Mouse (Mus musculus) right cerebral cortex, adult 18-20 months (tissue): ENCODE results near the gene B4galnt1.
"Not testable (repeated sequence)": the region's sequence is repeated elsewhere in the genome, so short reads cannot be mapped to it uniquely, and the experiment has no call there.

Experiments used
- DNase-seq: peaks from one replicate; pipeline ENCODE4 v3.0.0; 2022; ENCODE audit warnings: mixed read lengths

Gene B4galnt1

DNA sequence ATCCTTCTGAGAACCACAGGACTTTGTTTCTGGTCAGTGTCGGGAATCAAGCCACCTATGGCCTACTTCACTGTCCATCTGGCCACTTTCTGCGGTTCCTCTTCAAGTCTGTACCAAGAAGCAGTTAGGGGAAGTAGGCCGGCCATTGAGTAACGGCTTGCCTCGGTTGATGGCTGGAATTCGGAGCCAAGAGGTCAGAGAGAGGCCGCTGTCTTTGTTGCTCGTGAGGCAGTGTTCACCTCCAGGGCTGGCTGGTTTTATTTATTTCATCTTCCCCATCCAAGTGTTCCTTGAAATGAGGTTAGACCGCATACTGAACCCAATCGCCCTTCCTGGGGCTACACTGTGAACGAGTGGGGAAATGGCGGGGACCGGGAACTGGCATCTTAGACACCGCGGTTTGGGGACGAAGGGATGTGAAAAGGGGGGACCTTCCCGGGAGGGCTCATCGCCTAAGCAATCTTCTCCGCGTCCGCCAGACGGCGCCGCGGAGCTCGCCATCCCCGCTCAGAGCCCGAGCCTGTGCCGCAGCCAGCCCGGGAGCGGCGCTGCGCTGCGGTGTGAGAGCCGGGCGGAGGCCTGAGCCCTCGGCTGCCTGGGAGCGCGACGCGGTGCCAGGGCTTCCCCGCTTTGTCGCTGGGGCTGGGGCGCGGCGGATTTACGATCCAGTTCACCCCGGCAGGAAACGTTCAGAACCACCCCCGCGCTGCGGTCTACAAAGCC, at the start of gene B4galnt1:
Gene B4galnt1, plus strand, starts transcription at position 595 of the 723 bp plus-strand sequence.
- peak; percentile 84 for DNase-seq

DNA sequence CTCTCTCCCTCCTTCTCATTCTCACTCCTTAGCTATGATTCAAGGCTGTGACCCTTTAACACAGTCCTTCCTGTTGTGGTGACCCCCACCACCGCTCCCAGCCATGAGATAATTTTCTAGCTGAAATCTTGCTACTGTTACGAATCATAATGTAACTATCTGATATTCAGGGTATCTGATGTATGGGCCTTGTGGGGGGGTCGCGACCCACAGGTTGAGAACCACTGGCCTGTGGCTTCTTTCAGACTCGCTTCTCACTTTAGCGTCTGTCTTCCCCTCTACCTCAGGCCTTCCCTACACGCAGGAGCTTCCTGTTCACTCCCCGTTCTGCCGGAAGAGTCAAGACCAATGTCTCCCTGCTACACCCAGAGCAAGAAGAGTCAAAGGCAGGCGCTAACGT, 46.6 kb upstream of the B4galnt1 start:
- no peak for DNase-seq

DNA sequence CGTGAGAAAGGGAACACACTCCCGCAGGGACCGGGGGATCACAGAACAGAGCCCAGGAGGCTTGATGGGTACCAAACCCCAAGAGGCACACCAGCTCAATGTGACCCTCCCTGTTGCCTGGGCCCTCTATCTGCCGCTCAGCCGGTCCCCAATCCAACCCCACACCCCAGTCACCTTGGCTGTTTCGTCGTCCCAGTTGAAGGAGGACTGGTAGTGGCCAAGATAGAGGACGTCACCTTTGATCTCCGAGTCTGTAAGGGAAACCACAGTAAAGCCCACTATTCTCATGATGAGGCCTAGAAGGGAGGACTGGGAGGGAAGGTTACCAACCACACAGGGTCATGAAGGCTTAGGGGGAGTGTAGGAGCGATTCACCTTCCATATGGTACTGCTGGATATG, 45.8 kb upstream of the B4galnt1 start:
- no peak for DNase-seq

DNA sequence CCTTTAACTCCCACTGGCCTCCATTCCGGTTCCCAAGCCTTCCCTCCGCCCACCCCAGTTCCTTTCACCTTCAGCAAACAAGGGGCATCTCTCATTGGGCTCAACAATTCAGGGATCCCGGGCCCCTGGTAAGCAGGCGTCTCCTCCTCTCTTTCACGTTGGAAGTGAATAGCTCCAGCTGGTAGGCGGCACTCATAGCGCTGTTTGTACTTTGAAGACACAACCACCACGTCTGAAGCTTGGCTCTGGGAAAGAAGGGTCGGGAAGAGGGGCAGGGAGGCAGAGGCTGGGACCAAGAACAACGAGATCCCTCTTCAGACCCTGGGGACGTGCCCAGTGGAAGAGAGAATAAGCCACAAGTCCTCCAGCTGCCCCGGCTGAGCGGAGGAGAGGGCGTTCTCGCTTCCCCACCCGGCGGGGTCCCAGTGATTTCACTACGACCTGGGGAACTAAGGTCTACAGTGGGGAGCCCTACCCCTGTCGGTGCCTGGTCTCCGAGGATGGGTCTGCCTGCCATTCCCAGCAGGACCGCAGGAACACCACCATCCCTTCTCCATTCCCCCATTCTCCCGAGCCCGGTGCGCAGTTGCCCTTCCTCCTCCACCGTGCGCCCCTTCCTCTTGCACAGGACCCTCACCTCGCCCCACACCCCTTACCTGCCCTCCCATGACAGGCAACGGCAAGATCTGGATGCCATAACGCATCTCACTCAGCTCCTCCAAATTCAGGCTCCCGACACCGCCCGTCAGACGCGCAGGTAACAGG, 44.5 kb upstream of the B4galnt1 start:
- DNase-seq, result no peak

DNA sequence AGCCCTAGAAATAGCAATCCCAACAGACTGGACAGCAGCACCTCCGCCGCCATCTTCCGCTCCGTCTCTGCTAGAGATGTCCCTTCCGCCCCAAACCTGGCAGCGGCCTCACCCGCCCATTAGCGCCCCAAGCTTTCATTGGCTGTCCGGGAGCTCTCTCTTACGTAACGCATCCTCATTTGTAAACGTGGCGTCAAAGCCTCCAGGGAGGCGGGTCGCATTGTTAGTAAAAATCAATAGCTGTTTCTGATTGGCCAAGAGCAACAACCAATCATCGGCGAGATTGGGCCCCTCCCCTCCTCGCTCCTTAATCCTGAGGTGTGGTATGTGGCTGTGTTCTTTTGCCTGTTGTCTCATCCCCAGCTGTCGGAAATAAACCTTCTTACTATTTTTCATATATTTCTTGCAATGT, 44.0 kb upstream of the B4galnt1 start, which contains the start of gene Os9:
Gene Os9, minus strand, starts transcription at position 66 of the 412 bp plus-strand sequence.
- peak; percentile 98 for DNase-seq

DNA sequence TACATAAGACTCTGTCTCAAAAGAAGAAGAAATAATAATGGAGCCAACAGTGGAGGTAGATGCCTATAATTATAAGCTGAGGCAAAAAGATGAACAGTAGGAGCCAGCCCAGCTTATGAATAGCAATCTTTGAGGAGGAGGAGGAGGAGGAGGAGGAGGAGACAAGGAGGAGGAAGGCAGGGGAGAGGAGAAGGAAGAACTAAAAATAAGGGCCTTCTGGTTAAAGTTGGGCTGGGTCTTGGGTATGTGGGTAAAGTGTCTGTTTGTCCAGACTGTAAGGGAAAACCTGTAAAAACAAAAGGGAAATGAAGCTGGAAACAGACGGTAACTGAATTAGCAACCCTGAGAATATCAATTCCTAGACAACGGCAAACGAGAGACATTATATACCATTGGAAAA, 43.0 kb upstream of the B4galnt1 start:
- DNase-seq, result no peak

DNA sequence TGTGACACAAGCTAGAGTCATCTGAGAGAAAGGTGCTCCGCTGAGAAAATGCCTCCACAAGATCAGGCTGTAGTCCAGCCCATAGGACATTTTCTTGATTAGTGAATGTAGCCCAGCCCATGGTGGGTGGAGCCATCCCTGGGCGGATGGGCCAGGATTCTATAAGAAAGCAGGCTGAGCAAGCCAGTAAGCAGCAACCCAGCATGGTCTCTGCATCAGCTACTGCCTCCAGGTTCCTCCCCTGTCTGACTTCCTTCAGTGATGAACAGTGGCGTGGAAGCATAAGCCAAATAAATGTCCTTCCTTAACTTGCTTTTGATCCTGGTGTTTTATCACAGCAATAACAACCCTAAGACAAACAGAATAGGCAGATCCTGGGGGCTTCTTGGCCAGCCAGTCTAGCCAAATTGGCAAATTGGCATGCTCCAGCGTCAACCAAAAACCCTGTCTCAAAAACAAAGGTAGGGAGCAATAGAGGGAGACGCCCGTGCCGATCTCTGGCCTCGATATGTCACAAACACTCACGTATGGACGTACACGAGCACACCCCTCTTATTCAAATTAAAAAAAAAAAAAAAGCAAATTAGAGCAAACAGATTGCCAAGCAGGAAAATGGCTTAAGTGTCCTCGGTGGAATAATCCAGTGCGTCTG, 42.1 kb upstream of the B4galnt1 start:
- peak; percentile 66 for DNase-seq

DNA sequence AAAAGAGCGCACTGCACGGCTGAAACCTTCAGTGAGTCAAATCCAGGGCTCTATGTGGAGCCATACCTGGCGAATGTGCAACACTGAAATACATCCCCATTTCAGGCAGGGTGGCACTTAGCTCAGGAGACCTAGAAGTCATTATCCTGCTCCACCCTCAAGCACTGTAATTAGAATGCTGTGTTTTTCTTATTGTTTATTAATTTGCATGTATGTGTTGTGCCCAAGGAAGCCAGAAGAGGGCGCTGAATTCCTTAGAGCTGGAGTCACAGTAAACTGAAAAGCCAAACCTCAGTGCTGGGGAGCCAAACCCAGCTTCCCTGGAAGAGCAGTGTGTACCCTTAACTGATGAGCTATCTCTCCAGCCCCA, 41.6 kb upstream of the B4galnt1 start:
- peak; percentile 80 for DNase-seq

DNA sequence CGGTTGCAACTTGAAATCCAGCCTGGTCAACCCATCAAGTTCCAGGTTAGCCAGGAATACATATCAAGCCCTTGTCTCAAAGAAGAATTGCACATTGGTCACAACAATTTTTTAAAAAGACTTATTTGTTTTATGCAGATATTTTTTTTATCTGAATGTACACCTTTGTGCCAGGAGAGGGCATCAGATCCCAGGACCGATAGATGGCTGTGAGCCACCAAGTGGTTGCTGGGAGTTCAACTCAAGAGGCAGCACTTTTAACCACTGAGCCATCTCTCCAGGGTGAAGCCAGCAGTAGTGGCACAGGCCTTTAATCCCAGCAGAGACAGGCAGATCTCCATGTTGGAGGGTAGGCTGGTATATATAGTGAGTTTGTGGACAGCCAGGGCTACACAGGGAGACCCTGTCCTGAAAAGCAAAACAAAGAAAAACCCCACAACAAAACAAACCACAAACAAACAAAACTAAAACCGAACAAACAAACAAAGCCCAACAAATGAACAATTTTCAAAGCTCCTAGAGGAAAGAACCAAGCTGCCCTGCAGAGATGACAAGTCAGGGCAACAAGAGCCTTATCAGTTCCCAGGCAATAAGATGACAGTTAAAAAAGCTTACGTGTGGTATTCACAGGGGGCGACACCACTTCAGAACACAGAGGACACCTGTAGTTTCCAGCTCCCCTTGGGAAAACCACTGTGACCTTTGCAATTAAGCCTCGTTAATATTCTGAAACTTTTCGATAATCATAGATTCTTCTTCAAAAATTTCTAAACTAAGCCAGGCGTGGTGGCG, 39.6 kb upstream of the B4galnt1 start:
- DNase-seq, result peak; percentile 41

DNA sequence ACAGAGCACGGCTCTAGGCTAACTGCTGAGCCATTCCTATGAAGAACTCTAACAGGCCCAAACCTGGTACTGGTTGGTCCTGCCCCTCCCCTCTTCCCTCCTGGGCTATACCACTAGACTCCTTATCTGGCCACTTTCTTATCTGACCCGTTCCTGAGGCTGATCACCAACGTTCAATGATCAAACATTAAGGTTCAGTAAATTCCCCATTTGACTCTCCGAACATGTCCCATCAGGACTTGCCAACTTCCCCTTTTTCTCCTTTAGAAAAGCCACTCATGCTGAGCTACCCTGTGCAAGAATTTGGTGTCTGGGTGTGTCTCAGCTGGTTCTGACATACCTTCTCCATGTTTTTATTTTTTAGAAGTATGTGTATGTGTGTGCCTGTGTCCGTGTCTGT, 38.4 kb upstream of the B4galnt1 start:
- no peak for DNase-seq

DNA sequence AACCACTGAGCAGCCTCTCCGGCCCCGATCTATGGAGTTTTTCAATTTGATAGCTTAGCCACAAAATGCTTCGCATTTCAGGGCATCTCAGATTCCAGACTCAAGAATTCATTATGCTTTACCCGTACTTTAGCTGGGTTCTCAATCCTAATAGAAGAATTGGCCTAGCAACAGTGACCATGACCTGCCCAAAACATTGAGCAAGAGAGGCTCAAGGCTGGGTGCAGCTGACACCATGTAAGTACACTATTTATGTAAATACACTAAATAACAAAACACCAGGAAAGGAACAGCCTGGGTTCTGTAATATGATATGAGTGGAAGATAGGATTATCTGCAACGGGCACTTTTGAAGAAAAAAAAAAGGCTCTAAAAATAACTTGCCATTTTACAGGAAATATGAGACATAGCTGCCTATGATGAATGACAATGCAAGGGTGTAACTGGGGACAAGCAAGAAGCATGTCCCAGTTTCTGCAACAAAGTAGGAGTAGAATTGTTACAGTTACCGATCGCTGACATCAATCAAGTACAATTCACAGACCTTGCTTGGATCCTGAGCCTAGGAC, 37.2 kb upstream of the B4galnt1 start:
- no peak for DNase-seq

DNA sequence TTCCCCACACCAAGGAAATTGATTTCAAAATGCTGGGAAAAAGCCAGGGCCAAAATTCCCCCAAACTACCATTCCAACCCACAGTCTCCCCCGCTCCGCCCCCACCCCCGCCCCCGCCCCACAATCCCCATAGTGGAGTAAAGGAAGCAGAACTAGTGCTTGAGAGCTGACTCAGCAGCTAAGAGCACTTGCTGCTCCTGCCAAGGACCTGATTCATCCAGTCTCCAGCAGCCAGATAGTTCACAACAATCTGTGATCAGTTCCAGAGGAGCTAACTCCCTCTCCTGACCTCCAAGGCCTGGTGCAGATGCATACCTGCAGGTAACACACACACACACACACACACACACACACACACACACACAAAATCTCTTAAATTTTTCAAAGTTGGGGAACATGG, 35.6 kb upstream of the B4galnt1 start:
- DNase-seq, result no peak

DNA sequence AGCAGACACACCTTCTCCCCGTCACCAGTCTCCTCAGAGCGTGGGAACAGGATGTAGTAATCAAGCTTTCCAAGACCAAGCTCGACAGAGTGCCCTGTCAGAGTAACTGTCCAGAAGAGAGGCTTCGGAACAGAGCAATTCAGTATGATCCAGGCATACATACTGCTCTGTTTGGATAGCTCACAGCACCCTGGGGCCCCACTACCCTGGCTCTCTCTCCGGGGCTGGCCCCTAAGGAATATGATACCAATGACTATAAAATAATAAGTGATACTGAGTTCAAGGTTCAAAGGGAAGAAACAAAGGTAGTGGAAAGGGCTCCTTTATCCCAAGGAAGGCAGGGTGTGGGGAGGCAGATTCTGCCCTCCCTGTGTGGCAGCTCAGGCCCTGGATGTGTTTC, 32.6 kb upstream of the B4galnt1 start:
- no peak for DNase-seq

DNA sequence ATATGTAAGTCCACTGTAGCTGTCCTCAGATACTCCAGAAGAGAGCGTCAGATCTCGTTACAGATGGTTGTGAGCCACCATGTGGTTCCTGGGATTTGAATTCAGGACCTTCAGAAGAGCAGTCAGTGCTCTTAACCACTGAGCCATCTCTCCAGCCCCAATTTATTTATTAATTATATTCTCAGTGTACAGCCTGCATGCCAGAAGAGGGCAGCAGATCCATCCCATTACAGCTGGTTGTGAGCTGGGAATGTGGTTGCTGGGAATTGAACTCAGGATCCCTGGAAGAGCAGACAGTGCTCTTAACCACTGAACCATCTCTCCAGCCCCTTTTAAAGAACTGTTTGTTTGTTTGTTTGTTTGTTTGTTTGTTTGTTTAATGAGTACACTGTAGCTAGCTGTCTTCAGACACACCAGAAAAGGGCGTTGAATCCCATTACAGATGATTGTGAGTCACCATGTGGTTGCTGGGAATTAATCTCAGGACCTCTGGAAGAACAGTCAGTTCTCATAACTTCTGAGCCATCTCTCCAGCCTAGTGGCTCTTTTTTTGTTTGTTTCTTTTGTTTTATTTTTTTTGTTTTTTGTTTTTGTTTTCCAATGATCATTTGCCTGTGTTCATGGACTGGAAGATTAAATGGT, 30.5 kb upstream of the B4galnt1 start:
- DNase-seq, result not testable (repeated sequence)

DNA sequence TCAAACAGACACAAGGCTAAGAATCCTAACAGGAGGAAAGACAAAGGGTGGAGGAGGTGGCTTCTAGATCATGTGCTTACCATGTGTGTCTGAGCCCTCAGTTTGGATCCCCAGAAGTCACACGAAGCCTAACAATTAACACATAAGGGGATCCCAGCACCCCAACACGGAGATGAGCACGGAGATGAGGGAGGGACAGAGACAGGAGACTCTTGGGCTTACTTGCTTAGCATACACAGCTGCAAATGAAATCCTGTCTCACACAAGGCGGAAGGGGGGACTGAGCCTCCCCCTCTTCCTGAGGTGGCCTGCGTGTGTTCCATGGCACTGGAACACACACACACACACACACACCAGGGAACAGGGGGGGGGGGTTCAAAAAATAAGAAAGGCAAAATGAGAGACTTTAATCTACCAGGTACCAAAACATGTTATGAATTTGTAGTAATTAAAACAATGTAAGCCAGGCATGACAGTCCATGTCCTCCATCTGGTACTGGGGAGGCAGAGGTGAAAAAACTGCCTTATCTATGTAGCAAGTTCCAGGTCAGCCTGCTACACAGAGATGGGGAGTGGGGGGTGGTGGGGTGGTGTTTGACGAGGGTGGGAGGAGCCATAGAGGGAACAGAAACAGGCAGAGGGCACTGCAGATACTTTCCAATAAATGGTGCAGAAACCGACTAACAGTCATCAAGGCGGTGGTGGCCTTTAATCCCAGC, 29.7 kb upstream of the B4galnt1 start:
- no peak for DNase-seq

DNA sequence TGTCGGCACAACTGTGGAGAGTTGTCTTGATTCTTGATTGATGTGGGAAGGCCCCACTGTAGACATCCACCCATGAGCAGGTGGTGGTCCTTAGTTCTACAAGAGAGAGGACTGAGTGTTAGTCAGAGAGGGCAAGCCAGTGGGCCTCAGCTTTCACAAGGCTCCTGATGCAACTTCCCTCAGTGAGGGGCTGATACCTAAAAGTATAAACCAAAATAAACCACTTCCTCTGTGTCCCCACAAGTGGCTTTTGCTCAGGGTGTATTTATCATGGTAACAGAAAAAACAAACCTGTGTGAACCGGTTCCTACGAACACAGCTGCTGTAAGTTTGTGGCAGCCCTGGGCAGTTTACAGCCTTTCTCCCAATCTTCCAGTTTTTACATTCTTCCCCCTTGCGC, 28.5 kb upstream of the B4galnt1 start:
- DNase-seq, result no peak

DNA sequence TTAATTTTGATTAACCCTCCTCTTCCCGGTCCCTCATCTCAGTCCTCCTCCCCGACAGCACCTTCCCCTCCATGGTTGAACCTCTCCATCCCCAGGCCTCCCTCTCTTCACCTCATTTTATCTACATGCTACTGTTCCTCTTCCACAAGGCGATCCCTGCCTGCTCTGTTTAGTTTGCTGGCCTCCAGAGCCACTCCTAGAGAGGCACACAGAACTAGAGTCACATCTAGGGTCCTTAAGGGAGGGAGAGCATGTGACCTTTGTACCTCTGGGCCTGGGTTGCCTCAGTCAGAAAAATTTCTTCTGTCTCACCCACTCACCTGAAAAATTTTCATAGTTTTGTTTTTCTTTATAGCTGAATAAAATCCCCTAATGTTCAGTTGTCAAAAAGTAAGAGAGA, 27.1 kb upstream of the B4galnt1 start:
- no peak for DNase-seq

DNA sequence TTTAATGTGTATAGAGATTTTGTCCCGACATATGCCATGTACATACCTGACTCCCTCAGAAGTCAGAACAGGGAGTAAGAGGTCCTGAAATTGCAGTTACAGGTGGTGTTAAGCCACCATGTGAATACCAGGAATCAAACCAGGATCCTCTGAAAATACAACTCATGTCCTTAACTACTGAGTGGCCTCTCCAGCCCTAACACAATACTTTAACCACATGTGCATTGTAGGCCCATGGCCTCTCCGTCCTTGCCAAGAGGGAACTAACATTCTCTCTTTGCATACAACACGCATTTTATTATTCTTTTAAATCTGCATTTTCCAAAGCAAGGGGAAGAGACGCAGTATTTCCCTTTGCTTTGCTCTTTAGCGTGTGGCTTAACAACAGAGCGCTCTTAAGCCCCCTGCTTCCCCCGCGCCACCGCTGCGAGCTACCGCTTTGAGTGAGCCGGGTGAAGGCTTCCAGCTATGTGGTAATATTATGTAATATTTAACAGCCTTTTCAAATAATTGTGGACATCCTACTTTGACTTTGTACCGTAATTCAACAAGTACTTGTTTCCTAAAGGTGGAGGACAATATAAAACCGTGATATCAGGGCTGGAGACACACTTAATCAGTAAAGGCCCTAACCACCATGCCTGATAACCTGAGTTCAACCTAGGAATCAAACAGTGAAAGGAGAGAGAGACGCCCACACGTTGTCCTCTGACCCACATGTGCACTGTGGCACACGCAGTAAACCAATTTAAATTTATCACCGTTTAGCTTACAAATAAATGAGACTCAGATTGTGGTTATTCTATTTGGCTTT, 26.5 kb upstream of the B4galnt1 start:
- no peak for DNase-seq

DNA sequence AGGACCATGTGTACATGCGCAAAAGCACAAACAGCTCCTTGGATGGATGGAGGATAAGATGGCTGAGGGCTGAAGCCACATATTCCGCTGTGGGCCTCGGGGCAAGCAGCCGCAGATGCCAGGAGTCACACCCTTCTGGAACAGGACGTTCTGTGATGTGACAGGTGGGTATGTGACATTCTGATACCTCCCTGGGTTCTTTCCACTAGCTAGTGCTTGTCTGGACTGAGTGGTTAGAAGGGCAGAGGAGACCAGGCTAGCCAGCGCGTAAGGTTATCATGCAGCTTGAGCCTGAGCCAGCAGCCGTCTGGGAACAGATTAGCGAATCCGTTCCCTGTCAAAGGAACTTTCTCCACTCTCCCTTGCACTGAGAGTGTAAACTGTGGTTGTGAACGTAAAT, 24.1 kb upstream of the B4galnt1 start:
- DNase-seq, result no peak

DNA sequence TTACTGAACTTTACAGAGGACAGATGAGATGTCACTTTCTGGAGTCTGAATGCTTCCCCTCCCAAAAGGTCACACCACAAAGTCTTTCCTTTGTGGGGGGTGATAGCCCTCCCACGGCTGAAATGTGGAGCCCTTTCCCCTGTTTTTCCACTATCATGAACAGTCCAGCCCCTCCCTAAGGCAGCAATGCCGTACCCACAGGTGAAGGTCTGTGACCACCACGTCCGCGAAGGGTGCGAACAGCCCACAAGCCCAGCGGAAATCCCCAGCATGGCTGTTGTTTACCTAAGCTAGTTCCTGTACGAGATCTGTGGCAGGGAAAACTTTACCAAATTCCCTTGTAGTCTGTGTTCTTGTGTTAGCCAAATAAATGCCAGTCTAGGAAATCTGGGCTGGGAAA, 23.5 kb upstream of the B4galnt1 start:
- DNase-seq, result no peak

DNA sequence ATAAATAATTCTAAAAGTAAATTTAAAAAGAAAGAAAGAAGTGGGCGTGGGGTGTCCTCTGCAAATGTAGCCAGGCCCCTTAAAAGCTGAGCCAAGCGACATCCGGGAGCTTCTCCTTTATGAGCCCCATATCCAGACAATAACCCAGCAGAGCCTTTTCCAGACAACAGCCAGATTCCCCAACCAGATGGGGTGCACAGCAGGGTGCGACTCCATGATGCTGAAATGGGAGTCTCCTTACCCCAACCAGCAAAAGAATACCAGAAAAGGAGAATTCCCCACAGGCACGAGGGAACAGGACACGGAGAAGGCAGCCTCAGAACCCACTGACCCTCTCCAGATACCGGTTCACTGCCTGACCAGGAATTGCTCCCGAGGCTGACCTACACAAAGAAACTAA, 21.8 kb upstream of the B4galnt1 start:
- DNase-seq, result no peak
